Mouse (Mus musculus) monocyte, adult 2 months (primary cell): Measurements from ENCODE around the gene Gm45902.

ENCODE experiments used
- DNase-seq, 2 experiments: peaks; one replicate each; pipeline ENCODE4 v3.0.0; 2022; ENCODE audit warnings: low spot score in 2 of 2, low read depth in 1 of 2

Gene Gm45902

GRCm38 (mm10) chr2:3512552-3513454 lies at the start of gene Gm45902, which contains the start of the genes Hspa14 and Cdnf:
Gm45902 (minus strand) TSS chr2:3512790.
Hspa14 (minus strand) TSS chr2:3512814.
Cdnf (plus strand) TSS chr2:3513030.
- peak; percentile 92 to 94 for DNase-seq

DNA sequence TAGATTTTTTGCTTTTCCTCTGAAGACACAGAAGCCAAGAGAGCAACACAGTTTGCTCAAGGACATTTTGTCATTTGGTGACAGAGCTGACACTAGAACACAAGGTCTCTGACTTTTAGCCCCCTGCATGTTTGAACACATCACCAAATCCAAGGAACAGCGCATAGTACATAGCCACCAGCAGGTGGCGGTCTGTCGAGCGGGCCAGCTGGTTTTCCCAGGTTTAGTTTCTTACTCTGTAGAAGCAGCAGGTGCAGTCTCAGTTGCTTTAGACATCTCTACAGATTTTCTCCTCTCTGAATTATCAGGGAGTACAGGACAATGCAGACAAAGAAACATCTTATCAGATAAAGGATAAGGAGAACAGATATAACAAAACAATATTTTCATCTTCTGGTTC lies 34.0 kb upstream of the Gm45902 start:
- peak in 1 of 2 experiments; percentile 27 for DNase-seq

DNA sequence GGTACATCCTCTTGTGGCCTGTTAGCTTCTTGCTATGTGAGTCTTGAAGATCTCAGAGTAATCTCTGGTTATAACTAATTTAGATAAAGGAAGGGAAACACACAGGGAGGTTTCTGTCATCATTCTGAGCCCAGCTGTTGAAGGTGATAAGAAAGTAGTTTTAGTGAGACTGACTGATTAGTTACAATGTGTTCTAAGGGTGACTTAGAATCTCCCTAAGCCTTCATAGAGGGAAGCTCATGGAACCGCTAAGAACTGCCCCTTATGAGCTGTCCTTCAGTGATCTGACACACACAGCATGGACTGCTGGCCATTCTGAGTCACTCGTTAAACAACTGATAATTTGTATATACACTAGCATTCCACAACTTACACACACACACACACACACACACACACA lies 33.5 kb upstream of the Gm45902 start:
- DNase-seq = no peak

DNA sequence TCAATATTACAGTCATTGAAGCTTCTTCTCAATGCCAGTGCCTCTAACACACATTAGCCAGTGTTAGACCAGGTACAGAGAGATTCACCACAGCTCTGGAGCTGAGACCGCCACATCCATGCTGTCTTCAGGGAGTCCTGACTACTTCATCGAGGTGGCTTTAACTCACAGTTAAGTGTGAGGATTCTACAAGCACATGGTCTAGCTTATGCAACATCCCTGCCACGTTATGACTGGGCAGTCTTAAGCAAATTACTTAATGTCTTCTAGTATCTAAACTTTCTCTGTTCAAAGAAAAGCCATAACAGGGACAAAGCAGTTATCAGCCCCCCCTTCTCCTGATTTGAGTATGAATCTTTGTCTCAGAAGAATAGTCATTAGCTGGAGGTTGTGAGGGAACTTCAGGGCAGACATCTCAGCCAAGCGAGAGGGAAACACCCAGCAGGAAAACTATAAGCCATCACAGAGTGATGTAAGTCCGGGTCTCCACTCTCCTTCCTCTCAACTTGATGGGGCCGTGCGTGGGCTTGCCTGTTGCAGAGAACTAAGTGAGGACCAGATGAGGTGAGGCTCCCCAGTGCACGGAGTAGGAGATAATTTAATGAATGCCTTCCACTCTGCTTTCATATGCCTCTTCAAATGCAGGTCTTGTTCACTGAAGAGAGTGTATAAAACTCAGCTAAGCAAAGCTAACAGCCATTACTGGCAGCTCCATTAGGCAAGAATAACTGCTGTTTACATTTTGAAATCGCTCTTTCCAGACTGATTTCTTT lies 28.9 kb upstream of the Gm45902 start:
- no peak for DNase-seq

DNA sequence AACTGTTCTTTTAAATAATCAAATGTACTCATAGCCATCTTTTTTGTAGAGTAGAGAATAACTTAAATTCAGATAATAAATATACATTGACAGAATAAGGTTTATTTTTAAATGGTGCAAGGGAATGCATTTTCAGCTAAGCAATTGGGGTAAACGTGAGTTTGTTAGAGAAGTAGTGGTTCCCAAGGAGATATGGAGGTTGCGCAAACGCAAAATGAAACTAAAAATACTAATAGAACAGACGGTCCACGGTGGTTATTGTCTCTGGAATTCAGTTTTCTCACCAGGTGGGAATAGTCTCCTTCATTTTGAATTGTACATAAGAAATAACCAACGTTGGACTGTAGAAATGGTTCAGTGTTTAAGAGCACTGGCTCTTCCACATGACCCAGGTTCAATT lies 13.7 kb upstream of the Gm45902 start:
- no peak for DNase-seq

DNA sequence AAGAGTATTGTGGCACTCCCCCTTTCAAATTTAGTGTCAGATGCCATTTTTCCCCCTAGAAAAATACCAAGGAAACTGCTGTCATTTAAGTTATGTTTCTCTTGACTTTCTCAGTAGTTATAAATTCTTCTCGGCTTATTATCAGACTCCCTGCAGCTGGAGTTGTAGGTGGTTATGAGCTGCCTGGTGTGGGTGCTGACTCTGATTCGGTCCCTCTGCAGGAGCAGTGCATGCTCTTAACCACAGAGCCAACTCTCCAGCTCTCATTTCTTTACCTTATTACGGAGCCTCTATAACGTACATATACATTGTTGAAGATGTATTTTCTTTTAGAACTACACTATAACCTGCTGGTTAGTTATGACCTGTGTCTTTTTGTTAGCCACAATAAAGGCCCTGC lies 10.0 kb upstream of the Gm45902 start:
- no peak for DNase-seq

DNA sequence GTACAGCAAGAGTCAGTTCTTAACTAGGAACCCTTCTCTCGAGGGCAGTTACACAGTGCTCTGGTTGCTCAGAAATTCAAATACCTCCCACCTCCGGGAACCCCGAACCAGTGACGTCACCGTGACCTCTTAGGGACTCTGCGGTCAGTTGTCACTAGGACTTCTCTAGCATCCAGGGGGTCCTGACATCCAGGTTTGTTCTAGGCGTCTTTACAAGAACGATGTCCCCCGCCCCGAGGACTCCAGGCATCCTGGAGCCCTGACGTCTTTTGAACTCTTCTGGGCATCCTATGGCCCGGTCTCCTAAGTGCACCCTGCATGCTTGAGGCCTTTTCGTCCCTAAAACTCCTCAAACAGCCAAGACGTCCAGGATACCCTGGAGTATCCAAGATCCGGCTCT lies 514 bp downstream of the Gm45902 start:
- DNase-seq = peak; percentile 5 to 34

- no peak for DNase-seq
Observed at GRCm38 (mm10) chr2:3500886-3501285, 11.7 kb downstream of the Gm45902 start.

GRCm38 (mm10) chr2:3499543-3499942 lies 13.0 kb downstream of the Gm45902 start:
- no peak for DNase-seq

DNA sequence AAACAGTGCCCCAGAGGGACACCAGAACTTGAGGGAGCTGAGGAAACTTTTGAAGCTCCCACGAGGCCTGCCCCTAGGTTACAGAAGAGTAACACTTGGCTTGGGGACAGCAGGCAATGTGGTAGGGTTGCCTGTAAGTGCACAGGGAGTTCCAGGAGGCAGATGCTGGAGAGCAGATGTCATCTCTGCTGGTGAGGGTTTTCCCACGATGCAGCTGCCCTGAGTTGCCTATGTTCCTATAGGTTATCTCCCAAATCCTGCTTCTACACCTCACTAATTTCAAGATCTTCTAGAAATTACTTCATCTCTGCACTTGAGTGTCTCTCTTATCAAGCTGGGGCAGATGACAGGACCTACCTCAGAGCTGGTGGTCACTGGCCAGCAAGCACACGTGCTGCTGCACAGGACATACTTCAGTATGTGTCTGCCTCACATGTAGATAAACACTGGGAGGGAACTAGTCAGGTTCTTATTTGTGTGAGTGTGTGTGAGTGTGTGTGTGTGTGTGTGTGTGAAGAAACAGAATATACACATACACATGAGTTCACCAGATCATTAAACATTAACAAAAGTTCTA lies 18.7 kb downstream of the Gm45902 start:
- DNase-seq = no peak

DNA sequence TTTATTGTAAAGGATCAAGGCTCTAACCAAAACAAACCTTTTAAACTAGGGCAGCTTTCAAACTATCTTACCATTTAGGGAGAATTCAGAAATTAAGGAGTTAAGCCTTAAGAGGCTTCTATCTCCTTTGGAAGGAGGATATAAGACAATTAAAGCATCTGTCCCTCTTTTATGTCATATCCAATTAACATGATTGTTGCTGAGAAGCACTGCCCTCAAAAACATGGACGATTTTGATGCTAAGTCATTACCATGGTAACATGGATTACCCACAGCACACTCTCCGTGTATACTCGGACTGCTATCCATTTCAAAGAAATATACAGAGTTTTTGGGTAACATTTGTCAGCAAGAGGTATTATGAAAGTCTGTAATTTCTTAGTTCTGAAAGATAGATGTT lies 22.8 kb downstream of the Gm45902 start:
- no peak for DNase-seq

GRCm38 (mm10) chr2:3480239-3480638 lies 32.4 kb downstream of the Gm45902 start:
- DNase-seq = no peak

- DNase-seq = no peak
Observed at GRCm38 (mm10) chr2:3475746-3476251, 36.8 kb downstream of the Gm45902 start.

GRCm38 (mm10) chr2:3474861-3475283 lies 37.7 kb downstream of the Gm45902 start, which contains the start of gene Suv39h2:
Suv39h2 (minus strand) TSS chr2:3475031.
- peak; percentile 92 to 96 for DNase-seq

- DNase-seq = no peak
Observed at GRCm38 (mm10) chr2:3474361-3474805, 38.2 kb downstream of the Gm45902 start.

DNA sequence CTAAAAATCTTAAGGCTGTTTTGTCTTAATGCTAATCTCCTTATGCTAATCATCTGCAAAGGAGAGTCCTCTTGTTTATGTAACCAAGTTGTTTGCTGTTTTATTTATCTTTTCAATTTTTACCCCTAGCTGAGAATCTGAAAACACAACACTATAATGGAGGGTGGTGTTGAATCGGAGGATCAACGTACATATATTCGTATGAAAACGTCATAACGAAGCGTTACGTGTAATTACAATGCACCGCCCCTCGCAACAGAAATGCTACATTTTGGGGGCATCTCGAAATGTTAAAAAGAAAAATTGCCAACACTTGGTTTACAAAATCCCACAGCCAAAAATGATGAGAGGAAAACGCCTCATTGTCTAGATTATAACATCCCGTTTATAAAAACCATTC lies 38.7 kb downstream of the Gm45902 start:
- DNase-seq = no peak

GRCm38 (mm10) chr2:3456590-3456989 lies 56.0 kb downstream of the Gm45902 start:
- DNase-seq = no peak
